Mouse (Mus musculus) 3T3-L1 (cell line): ENCODE measurements around the gene Prkag1.

Source experiments
- DNase-seq: peaks from one replicate; pipeline ENCODE4 v3.0.0-alpha.2; 2015; ENCODE audit warnings: low read depth, low spot score

Prkag1 gene

DNA sequence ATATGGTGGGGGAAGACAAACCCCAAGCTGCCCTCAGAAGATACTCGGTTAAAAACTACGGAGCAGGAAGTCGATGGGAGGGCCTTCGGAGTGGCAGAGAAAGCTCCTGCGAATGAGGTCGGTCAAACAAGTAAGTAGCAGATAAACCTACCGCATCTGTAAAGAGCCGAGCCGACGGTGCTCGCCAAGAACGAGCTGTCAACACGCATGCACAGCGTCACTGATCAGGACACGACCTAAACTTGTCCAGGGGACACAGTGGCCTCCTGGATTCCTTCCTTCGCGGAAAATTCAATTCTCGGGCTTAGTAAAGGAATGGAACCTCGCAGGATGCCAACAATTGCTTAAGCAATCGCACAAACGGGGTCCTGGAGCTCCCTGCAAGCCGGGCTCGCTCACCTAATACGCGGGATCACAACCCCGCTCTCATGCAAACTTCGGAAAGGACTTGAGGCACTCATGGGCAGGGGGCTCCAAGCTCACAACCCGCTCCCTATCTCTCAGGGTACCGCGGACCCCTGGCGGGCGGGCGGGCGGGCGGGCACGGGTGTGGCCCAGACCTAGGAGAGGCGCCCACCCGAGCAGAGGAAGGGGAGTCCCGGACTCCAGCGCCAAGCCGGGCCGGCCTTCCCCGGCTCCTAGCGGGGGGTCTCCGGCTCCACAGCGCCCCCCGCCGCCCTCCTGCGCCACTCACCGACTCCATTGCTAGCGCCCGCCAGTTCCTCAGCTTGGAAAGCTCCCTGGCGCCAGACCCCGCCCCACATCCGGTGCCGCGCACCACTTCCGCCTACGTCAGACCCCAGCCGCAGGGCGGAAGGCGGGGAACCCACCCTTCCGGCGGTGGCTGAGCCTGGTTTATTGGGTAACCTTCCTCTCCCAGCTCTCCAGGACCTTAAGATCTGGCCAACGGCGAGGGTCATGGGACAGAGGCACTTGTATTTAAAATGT is at the start of gene Prkag1:
Prkag1 (minus strand) TSS at position 786 of the 948 bp plus-strand sequence.
- peak; percentile 95 for DNase-seq

GRCm38 (mm10) chr15:98877331-98877730 is 46.0 kb upstream of the Prkag1 start:
- DNase-seq, result peak; percentile 93

GRCm38 (mm10) chr15:98871916-98872888 is 40.9 kb upstream of the Prkag1 start:
- peak; percentile 97 for DNase-seq

DNA sequence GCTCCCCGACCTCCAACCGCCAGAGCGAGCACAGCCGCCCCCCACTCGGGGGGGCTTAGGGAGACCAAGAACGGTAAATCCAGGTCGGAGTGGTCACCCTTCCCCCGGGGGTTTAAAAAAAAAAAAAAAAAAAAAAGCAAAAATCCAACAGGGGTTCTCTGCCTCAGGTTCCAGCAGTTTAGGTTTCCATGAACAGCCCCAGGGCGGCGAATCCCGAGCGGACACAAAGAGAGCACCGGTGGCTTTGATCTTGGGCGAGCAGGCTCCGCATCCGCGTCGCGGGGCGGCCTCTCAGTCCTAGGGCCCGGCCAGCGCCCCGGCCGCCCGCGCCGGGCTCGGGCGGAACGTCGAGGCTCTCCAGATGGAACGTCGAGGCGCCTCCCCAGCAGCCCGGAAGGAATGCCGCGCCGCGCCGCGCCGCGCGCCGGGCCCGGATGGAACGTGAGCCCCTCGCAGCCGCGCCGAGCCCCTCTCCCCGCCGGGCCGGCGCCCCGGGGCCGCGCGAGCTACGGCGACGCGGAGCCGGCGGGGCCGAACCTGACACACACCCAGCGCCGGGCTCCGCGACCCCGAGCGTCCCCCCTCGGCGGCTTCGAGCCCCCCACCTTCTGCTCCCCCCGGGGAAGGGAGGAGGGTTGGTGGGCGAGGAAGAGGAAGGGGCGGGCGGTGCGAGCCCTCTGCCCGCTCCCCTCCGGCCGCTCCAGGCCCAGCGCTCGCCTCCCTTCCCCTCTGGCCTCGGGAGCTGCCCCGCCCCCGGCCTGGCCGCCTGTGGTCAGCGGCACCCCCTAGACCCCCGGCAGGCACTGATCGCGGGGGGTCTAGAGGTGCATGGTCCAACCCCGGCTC is 40.0 kb upstream of the Prkag1 start, which contains the start of gene Kmt2d:
Kmt2d (minus strand) TSS at position 135 of the 846 bp plus-strand sequence.
- peak; percentile 48 for DNase-seq

GRCm38 (mm10) chr15:98870179-98871069 is 39.1 kb upstream of the Prkag1 start:
- DNase-seq, result peak; percentile 47

DNA sequence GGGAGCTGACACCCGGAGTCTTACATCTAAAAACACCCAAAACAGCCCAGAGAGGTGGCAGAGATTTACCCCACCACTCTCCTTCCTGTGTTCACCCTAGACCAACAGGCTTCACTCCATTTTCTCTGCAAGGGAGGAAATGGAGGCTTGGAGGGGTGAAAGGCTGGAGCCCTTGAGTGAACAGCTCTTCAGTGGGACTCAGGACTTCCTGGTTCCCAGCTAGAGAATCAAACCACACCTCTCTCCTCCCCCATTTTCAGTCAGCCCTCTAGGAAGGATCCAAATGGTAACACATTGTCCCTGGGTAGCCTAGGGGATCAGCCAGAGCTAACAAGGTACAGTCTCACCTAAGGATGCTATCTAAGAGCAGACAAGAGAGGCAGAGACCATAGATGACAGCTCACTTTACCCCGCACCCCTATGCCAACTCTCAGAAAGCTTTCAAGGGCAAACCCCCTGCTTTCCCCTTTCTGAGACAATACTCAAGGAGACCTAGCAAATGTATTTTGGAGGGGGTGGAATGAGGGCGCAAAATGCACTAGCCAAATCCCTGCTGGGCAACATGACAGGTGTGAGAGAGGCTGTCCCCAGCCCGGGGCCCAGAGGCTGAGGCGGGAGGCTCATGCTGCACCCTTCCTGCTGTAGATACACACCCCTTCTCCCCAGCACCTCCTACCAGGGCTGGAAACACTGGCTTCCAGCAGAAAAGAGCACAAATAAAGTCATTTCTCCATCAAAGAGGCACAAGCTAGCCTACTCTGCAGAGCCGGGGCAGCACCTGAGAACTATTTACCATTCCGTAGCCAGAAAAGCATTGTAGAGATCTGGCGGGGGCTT is 38.2 kb upstream of the Prkag1 start:
- peak; percentile 50 for DNase-seq

DNA sequence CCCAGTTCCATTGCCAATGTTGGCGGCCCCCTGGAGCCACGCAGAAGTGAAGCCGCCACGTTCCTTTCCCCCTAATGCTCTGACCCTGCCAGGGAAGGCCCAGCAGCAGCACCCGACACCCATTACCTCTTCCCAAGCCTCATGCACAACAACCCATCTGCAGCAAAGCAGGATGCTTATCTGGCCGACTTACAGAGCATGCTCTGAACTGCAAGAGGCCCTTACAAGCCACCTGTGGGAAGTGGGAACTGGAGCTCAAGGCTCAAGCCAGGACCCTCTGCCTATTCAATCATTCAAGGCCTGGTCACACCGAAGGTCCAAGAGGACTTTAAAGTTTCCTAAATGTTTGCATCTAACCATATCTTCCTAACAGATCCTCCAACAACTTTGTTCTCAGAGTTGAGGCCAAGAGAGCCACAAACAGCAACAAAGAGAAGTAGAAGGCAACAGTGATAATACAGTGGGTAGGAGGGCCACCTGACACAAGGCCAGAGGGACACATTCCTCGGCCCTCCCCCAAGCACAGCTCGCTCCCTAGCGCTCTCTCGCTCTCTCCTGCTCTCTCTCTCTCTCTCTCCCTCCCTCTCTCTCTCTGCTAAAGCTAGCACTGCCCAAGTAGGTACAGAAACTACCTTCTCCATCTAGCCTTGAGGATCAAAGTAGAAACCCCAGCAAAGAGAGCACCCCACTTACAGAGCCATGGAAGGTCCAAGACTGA is 37.2 kb upstream of the Prkag1 start:
- DNase-seq, result no peak

DNA sequence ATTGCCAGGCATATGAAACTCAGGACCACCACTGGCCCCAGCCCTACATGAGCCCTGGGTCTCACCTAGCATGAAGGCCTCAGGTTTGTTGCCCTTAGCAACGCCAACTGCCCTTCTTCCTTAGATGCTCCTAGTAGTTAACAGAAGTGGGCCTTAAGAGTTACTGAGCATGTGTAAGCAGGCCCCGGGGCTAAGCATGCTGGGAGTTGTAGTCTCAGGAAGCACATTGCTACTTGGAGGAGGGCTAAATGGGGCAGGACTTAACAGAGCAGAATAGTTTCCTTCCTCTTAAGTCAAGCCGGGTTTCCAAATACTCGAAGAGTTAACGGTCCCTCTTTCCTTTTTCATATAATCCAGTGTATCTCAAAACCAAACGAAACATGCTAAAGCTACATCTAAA is 36.0 kb upstream of the Prkag1 start:
- peak; percentile 70 for DNase-seq

DNA sequence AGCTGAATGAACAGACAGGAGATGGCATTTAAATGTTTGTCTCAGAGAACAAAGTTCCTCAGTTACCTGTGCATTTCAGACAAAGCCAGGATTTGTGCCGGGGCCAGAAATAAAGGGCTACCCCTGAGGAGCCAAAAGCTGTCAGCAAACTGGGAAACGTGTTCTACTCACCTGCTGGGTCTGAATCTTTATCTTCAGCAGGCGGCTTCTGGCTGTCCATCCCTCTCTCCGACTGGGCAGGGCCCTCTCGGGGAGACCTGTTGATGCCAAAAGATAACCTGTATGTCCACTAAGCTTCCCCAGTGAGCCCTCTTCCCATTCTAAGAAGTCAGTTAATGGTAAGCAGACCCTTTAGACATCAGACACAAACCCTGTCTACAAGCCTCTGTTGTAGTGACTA is 35.2 kb upstream of the Prkag1 start:
- DNase-seq, result no peak

- DNase-seq, result no peak
Measured at GRCm38 (mm10) chr15:98865771-98866170, 34.5 kb upstream of the Prkag1 start.

GRCm38 (mm10) chr15:98864951-98865350 is 33.6 kb upstream of the Prkag1 start:
- no peak for DNase-seq

- DNase-seq, result no peak
Measured at GRCm38 (mm10) chr15:98863451-98863958, 32.2 kb upstream of the Prkag1 start.

DNA sequence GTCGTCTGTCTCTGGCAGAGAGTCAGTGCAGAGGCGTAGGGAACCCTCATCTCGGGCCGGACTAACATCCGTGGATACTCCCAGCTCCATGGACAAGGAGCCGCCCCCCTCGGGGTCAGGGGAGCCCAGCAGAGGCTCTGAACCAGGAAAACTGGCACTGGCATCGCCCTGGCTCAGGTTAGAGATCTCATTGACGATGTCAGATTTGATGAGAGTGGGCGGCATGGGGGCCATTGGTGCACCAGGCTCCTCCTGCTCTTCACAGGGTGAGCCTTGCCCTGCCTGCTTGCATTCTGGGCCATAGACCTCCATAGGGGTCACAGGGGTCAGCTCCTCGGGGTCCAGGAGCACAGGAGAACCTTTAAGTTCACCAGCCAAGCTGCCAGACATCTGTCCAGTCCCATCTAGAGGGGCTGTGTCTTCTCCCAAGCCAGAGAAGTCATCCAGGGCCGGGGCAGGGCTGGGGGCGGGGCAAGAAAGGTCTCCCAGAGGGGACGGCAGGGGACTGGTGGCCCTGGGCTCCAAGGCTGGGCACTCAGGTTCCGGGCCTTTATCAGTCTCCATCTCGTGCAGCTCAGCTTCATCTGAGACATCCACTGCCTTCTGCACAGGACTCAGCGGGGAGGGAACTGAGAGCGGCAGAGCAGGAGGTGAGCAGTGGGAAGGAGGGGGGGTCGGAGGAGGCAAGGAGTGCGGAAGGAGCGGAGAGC is 30.5 kb upstream of the Prkag1 start:
- no peak for DNase-seq

- DNase-seq, result no peak
Measured at GRCm38 (mm10) chr15:98860921-98861320, 29.6 kb upstream of the Prkag1 start.

GRCm38 (mm10) chr15:98859319-98860043 is 28.2 kb upstream of the Prkag1 start:
- DNase-seq, result no peak

GRCm38 (mm10) chr15:98854214-98854613 is 22.9 kb upstream of the Prkag1 start:
- DNase-seq, result no peak
